Mouse (Mus musculus): ENCODE results near the gene Gm42417.

DNA sequence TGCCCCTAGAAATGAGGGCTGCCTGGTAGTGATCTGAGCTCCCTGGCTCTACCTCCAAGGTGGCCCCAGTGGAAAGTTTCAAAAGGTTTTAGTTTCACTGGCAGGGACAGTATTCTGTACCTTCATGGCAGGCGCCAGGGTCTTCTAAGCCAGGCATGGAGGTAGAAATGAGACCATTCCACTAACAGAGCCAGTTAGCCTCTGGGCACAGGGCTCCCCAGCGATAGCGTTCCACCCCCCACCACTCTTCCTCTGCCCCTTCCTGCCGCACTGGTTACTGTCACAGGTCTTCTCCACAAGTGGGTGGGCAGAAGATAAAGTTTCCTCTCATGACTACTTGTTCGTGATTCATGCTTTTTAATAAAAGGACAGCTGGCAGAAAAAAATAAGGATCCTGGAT, 20.7 kb upstream of the Gm42417 start:
- no peak for TF ChIP-seq CTCF (IDR thresholded peaks at IDR 0.05; ENCODE audit: control insufficient read depth, insufficient read depth, insufficient read length)
- no peak for TF ChIP-seq CEBPB (IDR thresholded peaks at IDR 0.05; ENCODE audit: low read depth)
